Mouse (Mus musculus) hindbrain, postnatal 0 days (tissue): Measurements from ENCODE around the gene Cit. TPM values are rescaled to one million over a fixed set of nuclear protein-coding genes. Genes with fewer than 3 reads are reported as not detected.

Source experiments
- ATAC-seq: fragments of 200-750 bp; cut with Nextera tagmentation; 2 replicates; pipeline ENCODE4 v1.8.0; 2017; ENCODE audit warnings: mild to moderate bottlenecking, moderate TSS enrichment, moderate library complexity
- DNase-seq: peaks from one replicate; pipeline ENCODE4 v3.0.0-alpha.2; 2015; ENCODE audit warnings: low spot score
- H3K27ac ChIP-seq: fragments of 300-500 bp; sonication (generic); 2 replicates; pipeline ENCODE4 v1.5.1; 2014; ENCODE audit warnings: mild to moderate bottlenecking
- H3K27me3 ChIP-seq: fragments of 300-500 bp; sonication (generic); 2 replicates; pipeline ENCODE4 v1.6.1; 2014; ENCODE audit warnings: low read length, mixed read lengths; ENCODE audit not compliant: insufficient read depth
- H3K36me3 ChIP-seq: fragments of 300-500 bp; sonication (generic); 2 replicates; pipeline ENCODE4 v1.6.1; 2014; ENCODE audit warnings: low read length, mixed read lengths; ENCODE audit not compliant: insufficient read depth
- H3K4me1 ChIP-seq: fragments of 300-500 bp; sonication (generic); 2 replicates; pipeline ENCODE4 v1.6.1; 2014; ENCODE audit warnings: antibody characterized with exemption, low read length, mixed read lengths; ENCODE audit not compliant: insufficient read depth
- H3K4me2 ChIP-seq: fragments of 300-500 bp; sonication (generic); 2 replicates; pipeline ENCODE4 v1.6.1; 2014; ENCODE audit warnings: low read depth, mild to moderate bottlenecking, low read length, moderate library complexity, mixed read lengths
- H3K4me3 ChIP-seq: fragments of 300-500 bp; sonication (generic); 2 replicates; pipeline ENCODE4 v1.5.1; 2014; ENCODE audit warnings: low read length
- H3K9ac ChIP-seq: fragments of 300-500 bp; sonication (generic); replicated peaks from 2 replicates; pipeline ENCODE4 v1.6.1; 2014; ENCODE audit warnings: mild to moderate bottlenecking, low read length, moderate library complexity, mixed read lengths
- H3K9me3 ChIP-seq: fragments of 300-500 bp; sonication (generic); 2 replicates; pipeline ENCODE4 v1.6.1; 2016; ENCODE audit warnings: low read length, mixed read lengths
- CTCF ChIP-seq: IDR thresholded peaks from 2 replicates; pipeline ENCODE4 v1.5.1; 2016; ENCODE audit warnings: antibody characterized with exemption, control low read depth, low read depth
- WGBS: fragments of 180-500 bp; shearing (Covaris S2); extraction: QIAGEN DNeasy Blood & Tissue Kit; methylation state at CpG from one replicate; pipeline ENCODE4 v1.1.7; 2014; 5-methylcytosine and 5-hydroxymethylcytosine counted together
- polyA plus RNA-seq: library from polyadenylated mRNA; unstranded; fragments of >200 nt; fragmentation: Nextera tagmentation; extraction: Ambion mirVana; gene quantifications from 2 replicates; pipeline ENCODE4 v1.2.1, GENCODE M21; 2015
- total RNA-seq: library from RNA; depleted of rRNA; stranded (reverse); fragments of >200 nt; gene quantifications from 2 replicates; pipeline ENCODE4 v1.2.3, GENCODE M21; 2014

The Cit gene
- total and polyA plus RNA-seq, 2 experiments from 2014 or later, result 30.2 to 36.7 TPM

DNA sequence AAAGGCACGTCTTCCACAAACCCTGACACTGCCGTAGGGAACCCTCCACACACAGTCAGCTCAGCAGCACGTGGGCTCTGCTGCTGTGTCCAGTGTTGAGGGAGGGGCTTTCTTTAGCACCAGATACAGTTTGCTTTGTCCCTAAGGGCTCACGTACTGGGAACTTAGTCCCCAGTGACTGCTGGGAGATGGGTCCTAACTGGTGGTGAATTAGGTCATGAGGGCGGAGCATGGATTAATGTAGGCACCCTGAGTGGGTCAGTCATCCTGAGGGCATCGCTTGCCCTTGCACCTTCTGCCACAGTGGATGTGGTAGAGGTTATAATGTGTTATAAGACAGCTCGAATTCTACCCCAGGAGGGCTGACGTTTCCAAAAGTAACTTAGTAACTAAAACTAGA lies 172.3 kb downstream of the Cit start:
- DNase-seq (no peak), ATAC-seq (no peak)
- Histone ChIP-seq H3K36me3 (peaks cover 83% of the 10 kb centered on the region), H3K27ac (no peak overlapping the region), H3K9ac (no peak overlapping the region), H3K4me1 (no peaks in the 10 kb centered on the region; the same call in 1 of the 2 replicates), H3K27me3 (no peaks in the 10 kb centered on the region), H3K4me3 (no peak overlapping the region), H3K9me3 (no peaks in the 10 kb centered on the region), H3K4me2 (no peak overlapping the region)
- WGBS, result 92% methylated on average over 8 of the region's 8 CpGs
- TF ChIP-seq CTCF, result no peak

DNA sequence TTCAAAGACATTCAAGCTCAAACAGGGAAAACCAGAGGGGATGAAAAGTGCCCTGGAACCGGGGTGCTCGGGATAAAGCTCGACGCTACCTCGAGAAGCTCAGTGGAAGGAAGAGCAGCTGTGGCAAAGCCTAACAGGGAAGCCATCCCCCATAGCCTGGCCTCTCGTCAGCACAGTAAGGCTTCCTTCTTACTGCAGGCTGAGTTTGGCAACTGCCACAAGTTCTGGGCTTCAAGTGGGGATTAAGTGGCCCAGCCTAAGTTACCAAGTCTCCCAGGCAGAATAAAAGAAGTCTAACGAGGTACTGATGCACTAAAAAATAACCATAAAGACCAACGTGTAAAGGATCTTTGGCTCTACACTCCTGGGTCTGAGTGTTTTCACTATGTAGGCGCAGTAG lies 173.1 kb downstream of the Cit start:
- Histone ChIP-seq H3K4me1 (peaks cover 2% of the 10 kb centered on the region; the same call in 1 of the 2 replicates), H3K27ac (no peak overlapping the region), H3K36me3 (peaks cover 80% of the 10 kb centered on the region), H3K27me3 (no peaks in the 10 kb centered on the region), H3K4me2 (no peak overlapping the region), H3K4me3 (no peak overlapping the region), H3K9ac (no peak overlapping the region), H3K9me3 (no peaks in the 10 kb centered on the region)
- ATAC-seq, result no peak
- WGBS, result 91% methylated on average over 9 of the region's 9 CpGs
- TF ChIP-seq CTCF, result no peak
- DNase-seq, result no peak

DNA sequence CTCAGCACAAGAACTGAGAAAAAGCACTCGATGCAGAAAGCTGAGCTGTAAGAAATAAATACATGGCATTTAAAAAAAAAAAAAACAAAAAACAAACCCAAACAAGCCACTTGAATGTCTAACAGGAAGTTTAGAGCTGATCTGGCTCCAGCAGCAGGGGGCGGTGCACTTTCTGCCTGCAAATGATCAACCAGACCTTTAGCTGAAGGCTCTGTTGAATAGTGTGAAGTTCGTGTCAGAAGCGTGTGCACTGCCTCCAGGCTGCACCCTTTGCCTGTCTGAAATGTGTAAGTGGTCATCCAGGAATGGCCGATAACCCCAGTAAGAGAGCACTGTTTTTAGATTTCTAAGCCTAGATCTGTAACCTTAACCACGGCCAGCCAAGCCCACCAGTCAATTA lies 173.7 kb downstream of the Cit start:
- Histone ChIP-seq H3K4me1 (peaks cover 4% of the 10 kb centered on the region; the same call in 1 of the 2 replicates), H3K36me3 (peaks cover 76% of the 10 kb centered on the region), H3K27me3 (no peaks in the 10 kb centered on the region), H3K9ac (no peak overlapping the region), H3K27ac (no peak overlapping the region), H3K4me3 (no peak overlapping the region), H3K4me2 (no peak overlapping the region), H3K9me3 (no peaks in the 10 kb centered on the region)
- TF ChIP-seq CTCF, result peak; percentile 14; the same call in 1 of the 2 replicates
- whole genome bisulfite sequencing, result 88% methylated on average over 6 of the region's 6 CpGs
- no peak for ATAC-seq
- no peak for DNase-seq

DNA sequence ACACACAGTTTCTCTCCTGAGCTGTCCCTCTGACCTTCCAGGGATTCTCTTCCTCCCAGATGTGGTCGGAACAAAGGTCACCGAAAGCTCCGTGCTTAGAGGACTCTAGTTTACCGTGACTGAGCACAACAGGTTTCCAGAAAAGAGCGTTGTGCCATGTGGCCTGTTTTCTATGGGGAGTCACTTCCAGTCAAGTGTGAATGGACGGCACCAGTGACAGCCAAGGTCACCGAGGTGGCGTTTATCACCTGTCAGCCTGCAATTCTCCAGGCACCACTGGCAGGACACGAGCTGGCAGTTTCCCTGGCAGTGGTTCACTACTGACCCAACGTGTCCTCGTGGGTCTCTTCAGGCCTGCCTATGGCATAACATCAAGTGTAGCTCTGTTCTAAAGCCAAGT lies 174.3 kb downstream of the Cit start:
- DNase-seq (no peak), ATAC-seq (no peak)
- WGBS, result 82% methylated on average over 11 of the region's 11 CpGs
- H3K27ac ChIP-seq, result no peak overlapping the region
- H3K4me3 ChIP-seq, result no peak overlapping the region
- H3K9me3 ChIP-seq, result no peaks in the 10 kb centered on the region
- peaks cover 4% of the 10 kb centered on the region; the same call in 1 of the 2 replicates for H3K4me1 ChIP-seq
- no peaks in the 10 kb centered on the region for H3K27me3 ChIP-seq
- no peak for TF ChIP-seq CTCF
- peaks cover 70% of the 10 kb centered on the region for H3K36me3 ChIP-seq
- H3K9ac ChIP-seq, result no peak overlapping the region
- H3K4me2 ChIP-seq, result no peak overlapping the region

DNA sequence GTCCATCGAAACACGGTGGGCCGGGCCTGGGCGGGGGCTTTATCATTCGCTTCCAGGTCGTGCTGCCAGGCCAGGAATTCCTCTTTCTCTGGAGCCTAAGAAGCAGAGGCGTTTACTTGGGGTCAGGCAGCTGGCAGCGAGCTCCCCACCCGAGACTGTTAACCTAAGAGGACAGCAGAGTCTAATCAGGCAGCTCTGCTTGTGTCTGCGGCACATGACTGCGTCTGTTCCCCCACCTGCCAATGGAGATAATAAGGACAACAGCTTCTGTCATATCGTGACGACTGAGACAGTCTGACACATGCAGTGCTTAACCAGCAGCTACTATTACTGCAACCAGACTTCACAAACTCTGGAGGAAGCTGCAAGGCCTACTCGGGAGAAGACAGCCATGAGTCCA lies 176.5 kb downstream of the Cit start:
- Histone ChIP-seq H3K27ac (no peak overlapping the region), H3K9me3 (no peaks in the 10 kb centered on the region), H3K4me2 (no peak overlapping the region), H3K36me3 (peaks cover 48% of the 10 kb centered on the region), H3K27me3 (no peaks in the 10 kb centered on the region), H3K4me3 (no peak overlapping the region), H3K9ac (no peak overlapping the region), H3K4me1 (peaks cover 4% of the 10 kb centered on the region; the same call in 1 of the 2 replicates)
- 90% methylated on average over 14 of the region's 14 CpGs for WGBS
- ATAC-seq, result no peak
- DNase-seq, result no peak
- no peak for TF ChIP-seq CTCF

DNA sequence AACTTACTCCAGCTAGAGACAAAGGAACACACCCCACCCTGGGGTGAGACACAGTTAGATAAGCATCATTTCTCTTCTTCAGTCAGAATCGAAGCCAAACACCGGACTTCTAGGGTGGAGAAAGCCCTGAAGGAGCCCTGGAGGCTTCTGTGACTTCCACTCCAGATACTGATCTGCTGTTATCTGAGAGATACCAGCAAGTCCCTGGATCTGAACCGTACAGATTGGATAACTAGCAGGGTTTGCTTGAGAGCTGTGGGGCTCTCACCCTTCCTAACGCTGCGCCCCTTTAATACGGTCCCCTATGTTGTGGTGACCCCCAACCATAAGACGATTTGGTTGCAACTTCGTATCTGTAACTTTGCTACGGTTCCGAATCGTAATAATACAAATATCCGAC lies 177.1 kb downstream of the Cit start:
- no peak overlapping the region for H3K4me2 ChIP-seq
- H3K9me3 ChIP-seq, result no peaks in the 10 kb centered on the region
- no peak overlapping the region for H3K9ac ChIP-seq
- ATAC-seq (no peak), DNase-seq (no peak)
- peaks cover 42% of the 10 kb centered on the region for H3K36me3 ChIP-seq
- peaks cover 4% of the 10 kb centered on the region; the same call in 1 of the 2 replicates for H3K4me1 ChIP-seq
- no peaks in the 10 kb centered on the region for H3K27me3 ChIP-seq
- WGBS, result 95% methylated on average over 12 of the region's 12 CpGs
- no peak overlapping the region for H3K4me3 ChIP-seq
- no peak for TF ChIP-seq CTCF
- no peak overlapping the region for H3K27ac ChIP-seq

DNA sequence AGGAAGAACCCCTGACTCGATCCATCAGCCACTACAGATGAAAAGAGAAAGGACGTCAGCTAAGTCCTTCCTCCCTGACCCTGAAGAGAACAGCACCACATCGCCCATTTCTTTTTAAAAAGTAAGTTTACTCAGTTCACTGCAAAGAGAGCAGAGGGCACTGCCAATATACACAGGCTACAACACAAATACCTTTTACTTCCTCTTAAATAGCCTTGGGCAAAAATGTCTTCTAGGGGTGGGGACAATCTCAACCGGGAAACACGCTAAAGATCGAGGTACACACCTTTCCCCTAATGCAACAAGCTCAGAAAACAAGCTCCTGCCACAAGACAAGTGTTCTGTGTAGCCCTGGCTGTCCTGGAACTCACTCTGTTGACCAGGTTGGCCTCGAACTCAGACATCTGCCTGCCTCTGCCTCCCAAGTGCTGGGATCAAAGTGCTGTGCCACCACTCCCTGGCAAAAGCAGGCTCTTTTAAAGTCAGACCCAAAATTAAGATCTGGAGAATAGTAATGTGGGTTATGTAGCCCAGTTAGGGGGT lies 177.7 kb downstream of the Cit start:
- WGBS, result 86% methylated on average over 7 of the region's 7 CpGs
- H3K27ac ChIP-seq, result no peak overlapping the region
- no peak overlapping the region for H3K9ac ChIP-seq

More for the DNA sequence above, 177.7 kb downstream of the Cit start:
- no peak for ATAC-seq
- Histone ChIP-seq H3K27me3 (no peaks in the 10 kb centered on the region), H3K36me3 (peaks cover 37% of the 10 kb centered on the region), H3K9me3 (no peaks in the 10 kb centered on the region), H3K4me3 (peak overlapping the region; percentile 86; the same call in 1 of the 2 replicates), H3K4me1 (peaks cover 4% of the 10 kb centered on the region; the same call in 1 of the 2 replicates), H3K4me2 (peak overlapping the region; percentile 97)
- DNase-seq, result no peak
- TF ChIP-seq CTCF, result no peak
